Mouse (Mus musculus) T-helper 17 cell (primary cell): ENCODE data around the gene Nlrp9b.
"Not testable (repeated sequence)": the region's sequence is repeated elsewhere in the genome, so short reads cannot be mapped to it uniquely, and the experiment has no call there.

ENCODE experiments used
- in situ Hi-C, 2 experiments: fragments of 300-600 bp; cut with MboI, MseI; formaldehyde crosslinking; loops; 1 replicate in 1 of 2; 2 replicates in 1 of 2; pipeline ENCODE4 v1.15.1; 2025; ENCODE audit warnings: high pct_unique_total_duplicates in 2 of 2

The Nlrp9b gene

DNA sequence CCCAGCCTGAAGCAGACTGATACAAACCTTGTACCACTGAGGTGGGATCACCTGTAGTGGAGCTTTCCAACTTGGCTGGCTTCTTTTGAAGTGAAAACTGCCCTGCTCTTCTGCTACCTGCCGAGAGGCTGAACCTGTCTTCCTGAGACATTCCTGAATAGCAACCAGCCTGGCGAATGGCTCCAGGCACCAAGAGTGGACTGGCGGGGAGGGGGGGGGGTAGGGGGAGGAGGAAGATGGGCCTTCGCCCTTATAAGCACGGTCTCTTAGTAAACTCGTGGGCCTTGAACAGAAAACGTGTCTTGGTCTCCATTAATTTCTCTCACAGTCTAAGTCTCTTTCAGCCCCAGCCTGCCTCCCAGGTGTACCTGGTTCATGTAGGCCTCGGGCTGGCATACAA lies at the start of gene Nlrp9b:
TSS of gene Nlrp9b (plus strand) at position 301 of the 400 bp plus-strand sequence.
- in situ Hi-C loops = not testable (repeated sequence)

DNA sequence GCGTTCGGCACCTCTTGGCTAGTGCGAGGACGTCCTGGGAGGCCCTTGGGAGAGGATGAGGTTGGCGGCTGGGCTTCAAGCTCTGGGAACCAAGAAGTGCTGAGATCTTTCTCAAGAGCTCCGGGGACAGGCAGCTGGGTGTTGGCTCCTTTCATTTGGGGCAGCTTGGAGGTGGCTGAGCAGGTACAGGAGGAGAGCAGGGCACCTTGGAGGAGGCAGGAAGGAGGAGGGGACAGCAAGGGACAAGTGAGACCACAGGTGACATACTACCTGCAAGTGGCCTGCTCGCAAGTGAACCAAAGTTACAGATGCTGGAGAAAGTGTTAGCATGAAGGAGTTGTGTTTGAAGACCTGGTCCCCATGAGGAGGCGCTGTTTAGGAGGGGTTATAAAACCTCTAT lies 46.6 kb upstream of the Nlrp9b start:
- in situ Hi-C loops = no loop called here

DNA sequence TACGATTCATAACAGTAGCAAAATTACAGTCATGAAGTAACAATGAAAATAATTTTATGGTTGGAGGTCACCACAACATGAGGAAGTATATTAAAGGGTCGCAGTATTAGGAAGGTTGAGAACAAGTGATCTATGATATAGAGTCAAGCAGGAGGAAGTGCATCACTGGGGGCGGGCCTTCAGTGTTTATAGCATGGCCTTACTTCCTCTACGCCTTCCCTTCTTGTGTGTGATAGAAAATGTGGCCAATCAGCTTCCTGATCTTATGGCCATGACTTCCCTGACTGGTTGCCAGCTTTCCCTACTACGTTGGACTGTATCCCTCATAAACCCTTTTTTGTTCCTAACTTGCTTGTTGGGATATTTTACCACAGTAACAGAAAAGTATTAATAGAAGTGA lies 46.1 kb upstream of the Nlrp9b start:
- in situ Hi-C loops = no loop called here

DNA sequence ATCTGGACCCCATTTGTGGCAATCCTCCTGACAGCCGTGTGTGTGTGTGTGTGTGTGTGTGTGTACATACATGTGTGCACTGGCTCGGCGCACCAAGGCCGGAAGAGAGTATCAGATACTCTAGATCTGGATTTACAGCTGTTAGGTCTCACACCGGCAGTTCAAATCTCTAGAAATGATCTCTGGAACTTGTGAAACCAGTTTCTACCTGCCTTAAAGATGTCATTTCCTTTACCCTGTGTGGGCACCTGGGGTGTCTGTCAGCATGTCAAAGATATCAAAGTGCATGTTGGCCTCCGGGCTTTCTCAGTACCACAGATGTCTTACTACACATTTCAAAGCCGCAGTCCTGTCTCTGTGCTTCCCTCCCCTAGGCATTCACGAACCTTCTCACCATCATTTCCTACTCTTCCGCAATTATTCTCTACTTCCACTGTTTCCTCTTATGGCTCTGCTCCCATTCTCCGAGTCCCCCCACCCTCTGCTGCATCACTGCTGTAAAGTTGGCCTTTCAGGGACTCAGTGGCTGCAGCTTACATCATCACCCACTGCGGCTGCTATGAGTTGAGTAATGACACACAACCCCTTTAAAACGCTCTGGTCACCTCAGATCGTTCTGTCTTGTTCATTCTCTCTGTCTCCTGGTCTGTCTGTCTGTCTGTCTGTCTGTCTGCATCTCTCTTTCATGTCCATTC lies 45.3 kb upstream of the Nlrp9b start:
- in situ Hi-C loops = no loop called here

DNA sequence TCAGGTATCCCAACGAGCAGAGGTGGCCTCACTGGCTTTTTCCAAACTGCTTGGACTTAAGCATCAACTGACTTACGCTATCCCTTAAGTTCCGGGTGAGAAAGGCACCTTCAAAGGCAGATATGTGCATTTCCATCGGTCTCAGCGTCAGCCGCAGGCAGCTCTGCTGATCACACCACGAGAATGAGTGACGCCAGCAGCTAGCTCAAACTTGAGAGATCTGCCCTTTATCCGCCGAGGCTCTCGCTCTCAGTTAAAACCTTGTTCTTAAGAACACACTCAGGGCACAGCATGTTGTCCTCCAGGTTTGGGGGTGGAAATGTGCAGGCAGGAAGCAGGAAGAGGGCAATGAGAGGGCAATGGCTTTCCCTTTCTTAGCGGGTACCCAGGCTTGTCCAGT lies 42.3 kb upstream of the Nlrp9b start:
- in situ Hi-C loops = no loop called here

DNA sequence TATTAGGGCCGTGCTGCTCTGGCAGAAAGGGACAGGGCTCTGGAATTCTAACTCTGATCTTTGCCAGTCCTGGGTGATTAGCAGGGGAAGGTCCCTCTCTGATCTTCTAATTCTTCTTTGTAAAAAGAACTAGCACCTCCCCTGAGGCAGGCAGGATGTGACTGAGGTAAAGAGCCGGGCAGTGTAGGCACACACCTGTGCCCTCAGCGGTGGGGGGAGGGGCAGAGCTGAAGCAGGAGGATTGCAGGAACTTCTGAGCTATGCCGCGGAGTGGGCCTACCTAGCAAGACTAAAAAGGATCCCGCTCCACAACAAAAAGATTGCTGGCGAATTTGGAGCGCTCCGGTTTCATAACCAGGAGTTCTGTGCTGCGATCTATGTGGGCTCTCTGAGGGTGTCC lies 41.3 kb upstream of the Nlrp9b start:
- in situ Hi-C loops = no loop called here

DNA sequence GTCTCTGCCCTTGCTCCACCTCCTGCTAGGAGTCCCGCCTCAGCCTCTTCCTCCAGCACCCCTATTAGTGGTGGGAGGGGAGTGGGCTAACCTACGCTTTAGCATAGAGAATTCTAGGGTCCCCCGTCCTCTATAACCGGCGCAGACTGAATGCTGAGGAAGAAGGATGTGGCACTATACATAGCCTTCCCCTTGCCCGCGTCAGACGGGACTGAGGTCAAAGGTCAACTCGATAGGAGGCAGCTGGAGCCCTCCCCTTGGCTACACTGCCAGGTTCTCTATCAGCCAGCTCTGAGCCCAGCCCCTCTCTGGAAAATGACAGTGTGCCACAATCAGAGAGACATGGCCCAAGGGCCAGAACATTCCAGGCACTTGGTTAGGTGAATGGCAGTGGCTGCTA lies 40.7 kb upstream of the Nlrp9b start, which contains the start of gene Igsf23:
TSS of gene Igsf23 (minus strand) at position 168 of the 400 bp plus-strand sequence.
- in situ Hi-C loops = no loop called here

DNA sequence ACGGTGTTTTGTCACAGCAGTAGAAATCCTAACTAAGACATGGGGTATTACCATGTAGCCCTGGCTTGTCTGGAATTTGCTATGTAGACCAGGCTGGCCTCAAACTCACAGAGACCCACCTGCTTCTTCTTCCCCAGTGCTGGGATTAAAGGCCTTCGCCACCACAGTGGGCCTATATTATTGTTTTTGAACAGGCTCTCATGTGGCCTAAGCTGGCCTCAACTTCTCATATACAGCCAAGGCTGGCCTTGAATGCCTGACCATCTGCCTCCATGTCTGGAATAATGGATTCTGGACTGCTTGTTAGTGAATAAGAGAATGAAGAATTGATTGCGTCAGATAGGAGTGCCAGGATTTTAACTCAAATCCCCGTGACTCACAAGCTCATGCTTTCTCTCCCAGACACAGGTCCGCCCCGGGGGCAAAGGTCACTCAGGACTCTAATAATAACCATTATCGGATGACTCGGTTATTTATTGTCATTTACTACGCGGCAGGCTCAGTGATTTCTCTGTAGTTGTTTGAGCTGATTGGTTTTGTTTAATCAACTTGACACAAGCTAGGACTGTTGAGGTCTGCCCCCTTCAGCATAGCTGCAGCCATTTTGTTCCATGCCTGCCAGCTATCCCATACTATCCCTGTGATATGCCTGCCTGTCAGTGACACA lies 38.8 kb upstream of the Nlrp9b start:
- in situ Hi-C loops = no loop called here

DNA sequence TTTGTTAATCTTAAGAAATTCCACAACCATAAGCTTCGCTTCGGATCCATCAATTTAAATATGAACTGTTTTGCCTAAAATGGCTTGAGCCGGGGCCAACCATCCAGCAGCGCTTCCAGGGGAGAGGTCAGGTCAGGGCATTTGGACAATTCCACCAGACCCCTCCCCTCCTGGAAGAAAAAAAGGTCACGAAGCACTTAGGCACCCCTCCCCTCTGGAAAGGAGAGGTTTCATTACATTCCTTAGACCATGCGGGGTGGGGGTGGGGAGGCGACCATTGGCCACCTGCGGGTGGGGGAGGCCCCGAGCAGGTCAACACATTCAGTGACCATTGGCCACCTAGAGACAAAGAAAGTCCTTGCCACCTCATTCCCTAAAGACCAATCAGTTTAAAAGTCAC lies 38.2 kb upstream of the Nlrp9b start:
- in situ Hi-C loops = no loop called here

DNA sequence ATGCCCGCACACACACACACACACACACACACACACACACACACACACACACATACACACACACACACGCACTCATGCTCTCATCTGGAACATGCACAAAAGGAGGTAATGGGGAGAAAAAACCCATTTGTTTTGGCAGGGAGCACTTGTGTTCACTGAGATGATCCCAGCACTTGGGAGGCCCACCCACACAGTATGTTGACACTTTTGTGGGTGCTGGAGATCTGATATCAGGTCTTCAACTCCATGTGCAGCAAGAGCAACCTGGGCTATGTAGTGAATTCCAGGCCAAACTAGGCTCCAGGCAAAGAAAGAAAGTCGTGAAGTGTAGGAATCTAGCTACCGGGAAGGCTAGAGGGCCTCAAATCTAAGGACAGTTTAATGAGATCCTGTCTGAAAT lies 35.4 kb upstream of the Nlrp9b start:
- in situ Hi-C loops = loop anchor here (5.0 kb wide), 1 partner anchor 44 kb away; no protein-coding TSS in a partner anchor

DNA sequence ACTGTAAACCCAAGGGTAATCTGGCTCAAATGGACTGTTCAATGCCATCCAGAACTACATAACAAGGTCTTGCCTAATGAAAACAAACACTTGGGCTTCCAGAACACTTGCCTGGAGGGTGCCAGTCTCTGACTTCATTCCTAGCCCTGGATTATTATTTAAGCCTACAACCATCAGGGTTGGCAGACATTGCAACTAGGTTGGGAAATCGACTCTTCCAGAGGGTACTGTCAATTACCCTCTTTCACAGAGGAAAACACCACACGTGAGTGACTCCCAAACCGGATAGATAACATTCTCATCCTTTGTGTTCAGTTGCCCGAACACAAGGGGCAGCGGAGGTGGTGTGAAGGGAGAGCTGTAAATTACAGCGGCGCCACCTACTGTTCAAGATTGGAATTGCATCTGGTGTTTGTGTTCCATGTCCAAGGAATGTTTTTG lies 34.9 kb upstream of the Nlrp9b start:
- in situ Hi-C loops = loop anchor here (5.0 kb wide), 1 partner anchor 44 kb away; no protein-coding TSS in a partner anchor

DNA sequence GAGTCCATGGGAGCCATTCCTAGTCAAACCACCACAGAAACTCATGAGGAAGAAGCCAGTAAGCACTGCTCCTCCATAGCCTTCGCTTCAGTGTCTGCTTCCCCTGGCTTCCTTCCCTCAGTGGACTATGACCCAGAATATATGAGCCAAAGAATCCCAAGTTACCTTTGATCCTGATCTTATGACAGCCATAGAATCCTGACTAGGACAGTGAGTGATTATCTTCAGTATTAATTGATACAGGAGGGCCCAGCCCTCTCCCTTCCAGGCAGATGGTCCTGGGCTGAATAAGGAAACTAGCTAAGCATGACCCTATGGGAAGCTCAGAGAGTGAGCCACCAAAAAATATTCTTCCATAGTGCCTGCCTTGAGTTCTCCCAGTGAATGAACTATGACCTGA lies 28.8 kb upstream of the Nlrp9b start:
- in situ Hi-C loops = no loop called here

DNA sequence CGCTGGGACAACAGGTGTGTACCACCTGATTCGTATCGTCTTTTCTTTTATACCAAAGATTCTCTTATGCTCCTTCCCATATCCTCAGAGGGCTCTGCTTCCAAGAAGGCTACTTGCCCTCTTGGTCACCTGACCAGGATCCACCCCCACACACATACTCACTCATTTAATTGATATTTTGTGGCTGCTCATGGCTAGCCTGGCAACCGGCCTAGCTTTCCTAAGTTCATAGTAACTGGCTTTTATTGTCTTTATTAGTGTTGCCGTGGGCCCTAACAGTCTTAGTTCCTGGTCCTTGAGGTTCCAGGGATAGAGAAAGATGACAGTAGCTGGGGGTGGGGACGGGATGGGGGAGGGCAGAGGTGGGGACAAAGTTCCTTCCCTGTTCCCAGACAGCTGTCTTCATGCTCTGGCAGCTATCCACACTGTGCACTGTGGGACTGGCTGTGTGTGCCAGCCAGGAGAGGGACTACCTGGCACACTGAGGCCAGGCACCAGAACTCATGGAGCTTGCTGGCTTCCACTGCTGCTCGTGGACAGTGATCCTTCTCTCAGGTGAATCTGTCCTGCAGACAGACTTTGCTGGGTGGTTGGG lies 26.2 kb upstream of the Nlrp9b start, which contains the start of gene Ceacam20:
TSS of gene Ceacam20 (plus strand) at position 428 of the 595 bp plus-strand sequence.
- in situ Hi-C loops = no loop called here

DNA sequence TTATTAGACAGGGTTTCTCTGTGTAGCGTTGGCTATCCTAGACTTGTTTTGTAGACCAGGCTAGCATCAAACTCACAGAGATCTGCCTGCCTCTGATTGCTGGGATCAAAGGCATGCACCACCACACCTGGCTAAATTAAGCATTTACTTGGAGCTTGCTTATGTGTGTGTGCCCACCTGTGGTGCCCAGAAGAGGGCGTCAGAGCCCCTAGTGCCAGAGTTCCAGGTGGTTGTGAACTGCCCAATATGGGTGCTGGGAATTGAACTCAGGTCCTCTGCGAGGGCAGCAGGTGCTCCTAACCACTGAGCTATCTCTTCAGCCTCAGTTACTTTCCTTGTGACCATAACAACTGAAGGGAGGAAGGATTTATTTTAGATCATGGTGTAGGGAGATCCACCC lies 22.2 kb upstream of the Nlrp9b start:
- in situ Hi-C loops = no loop called here

DNA sequence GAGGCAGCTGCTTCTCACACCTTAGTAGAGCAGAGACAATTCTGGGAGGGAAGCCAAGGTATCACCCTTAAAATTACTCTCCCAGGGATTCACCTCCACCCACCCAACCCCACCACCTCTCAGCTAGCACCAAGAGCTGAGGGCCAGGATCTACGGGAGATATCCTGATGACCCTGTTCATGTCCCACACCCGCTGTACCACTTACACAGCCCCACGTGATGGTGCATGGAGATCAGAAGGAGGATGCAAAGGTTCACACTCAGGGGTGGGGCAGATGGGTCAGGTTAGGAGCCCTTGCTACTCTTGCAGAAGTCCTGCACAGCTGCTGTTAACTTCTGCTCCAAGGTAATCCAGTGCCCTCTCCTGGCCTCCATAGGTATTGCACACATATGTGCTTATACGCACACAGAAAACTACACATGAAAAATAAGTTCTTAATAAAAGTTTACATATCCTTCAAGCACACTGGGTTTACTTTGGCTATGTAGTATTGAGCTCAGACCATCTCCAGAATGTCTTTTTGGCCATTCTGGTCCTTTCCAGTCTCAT lies 21.6 kb upstream of the Nlrp9b start:
- in situ Hi-C loops = no loop called here

DNA sequence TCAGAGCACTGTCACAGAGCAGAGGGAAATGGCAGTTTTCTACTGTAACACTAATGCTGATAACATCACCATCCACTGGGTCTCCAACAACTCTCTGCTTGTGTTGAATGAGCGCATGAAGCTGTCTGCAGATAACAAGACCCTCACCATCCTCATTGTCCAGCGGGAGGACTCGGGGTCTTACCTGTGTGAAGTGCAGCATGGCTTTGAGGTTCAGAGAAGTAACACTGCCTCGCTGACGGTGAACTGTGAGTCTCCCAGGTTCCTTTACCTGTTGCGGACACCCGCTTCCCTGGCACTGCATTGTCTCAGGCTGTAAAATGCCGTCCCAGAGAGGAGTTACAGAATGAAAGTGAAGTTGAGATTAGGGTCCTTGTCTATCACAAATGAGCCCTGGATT lies 21.1 kb upstream of the Nlrp9b start:
- in situ Hi-C loops = no loop called here

DNA sequence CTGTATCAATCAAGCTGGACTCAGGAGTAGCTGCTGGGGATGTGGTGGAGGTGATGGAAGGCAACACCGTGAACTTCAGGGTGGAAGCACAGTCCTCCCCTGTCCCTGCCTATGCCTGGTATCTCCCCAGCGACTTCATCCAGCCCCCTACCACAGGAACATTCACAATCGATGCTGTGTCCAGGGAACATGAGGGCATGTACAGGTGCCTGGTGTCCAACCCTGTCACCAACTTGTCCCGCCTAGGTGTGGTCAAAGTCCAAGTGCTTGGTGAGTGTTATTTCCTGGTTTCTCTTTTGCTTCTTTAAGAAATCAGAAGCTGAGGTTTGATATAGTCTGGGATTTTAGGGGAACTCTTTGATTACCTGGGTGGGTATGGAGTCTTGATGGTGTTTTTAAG lies 19.7 kb upstream of the Nlrp9b start:
- in situ Hi-C loops = no loop called here

DNA sequence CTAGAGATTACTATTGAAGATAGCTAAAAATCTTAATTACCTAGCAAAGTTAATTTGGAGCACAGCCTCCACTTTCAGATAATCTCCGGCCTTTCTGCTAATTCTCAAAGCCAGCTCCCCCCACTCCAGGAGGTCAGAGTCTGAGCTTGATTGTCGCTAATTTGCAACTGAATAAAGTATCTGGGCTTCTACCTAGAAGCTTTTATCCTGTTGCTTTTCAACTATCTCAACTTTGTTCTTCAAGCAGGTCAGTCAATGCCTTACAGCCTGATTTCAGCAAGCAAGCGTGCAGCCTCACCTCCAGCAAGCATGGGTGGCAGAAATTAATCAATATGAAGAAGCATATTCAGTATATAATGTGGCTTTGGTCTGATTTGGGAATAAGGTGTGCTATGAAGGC lies 5.5 kb downstream of the Nlrp9b start:
- in situ Hi-C loops = not testable (repeated sequence)

DNA sequence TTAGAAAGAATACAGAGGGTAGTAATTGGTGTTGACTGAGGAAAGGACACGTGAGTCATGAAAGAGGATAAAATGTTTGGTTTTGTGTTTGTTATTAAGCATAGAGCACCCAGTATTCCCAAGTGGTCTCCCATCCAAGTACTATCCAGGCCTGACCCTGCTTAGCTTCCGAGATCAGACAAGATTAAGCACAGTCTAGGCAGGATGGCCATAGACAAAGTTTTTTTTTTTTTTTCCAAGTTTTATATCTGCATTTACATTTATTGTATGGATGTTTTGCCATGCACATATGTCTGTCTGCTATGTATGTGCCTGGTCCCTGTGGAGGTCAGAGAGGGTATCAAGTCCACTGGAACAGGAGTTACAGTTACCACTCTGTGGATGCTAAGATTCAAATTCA lies 18.7 kb downstream of the Nlrp9b start:
- in situ Hi-C loops = no loop called here

DNA sequence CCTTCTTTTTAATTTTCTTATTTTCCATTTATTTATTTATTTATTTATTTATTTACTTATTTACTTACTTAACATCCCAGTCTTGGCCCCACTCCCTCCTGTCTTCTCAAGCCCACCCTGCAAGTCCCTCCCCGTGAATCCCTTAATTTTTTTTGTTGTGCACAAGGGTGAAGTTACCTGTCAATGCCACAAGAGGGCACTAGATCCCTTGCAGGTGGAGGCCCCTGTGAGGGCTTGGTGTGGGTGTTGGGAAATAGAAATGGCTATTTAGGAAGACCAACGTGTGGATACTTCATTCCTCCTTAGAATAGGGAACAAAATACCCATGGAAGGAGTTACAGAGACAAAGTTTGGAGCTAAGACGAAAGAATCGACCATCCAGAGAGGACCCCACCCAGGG lies 72.8 kb downstream of the Nlrp9b start:
- in situ Hi-C loops = loop anchor here (10.0 to 25.0 kb wide), 4 partner anchors 111 to 1648 kb away; partner anchors contain the start of gene Vmn1r132 (in 1 of the 2)

DNA sequence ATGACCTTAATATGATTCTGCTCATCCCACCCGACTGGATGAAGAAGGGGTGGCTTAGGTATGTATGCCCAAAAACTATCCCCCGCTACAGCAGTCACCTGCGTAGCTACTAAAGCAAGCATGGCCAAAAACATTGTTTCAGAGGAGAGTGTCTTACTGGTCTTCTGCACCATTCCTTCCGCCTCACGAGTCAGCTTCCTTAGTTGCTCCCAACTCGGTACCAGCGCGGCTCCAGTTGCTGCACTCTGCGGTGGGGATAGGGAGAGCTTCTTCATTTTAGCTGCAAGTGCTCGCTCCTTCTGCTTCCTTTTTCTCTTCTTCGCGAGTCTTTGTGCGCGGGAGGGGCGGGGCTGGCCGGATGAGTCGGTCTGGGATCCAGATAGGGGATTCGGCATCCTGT lies 86.9 kb downstream of the Nlrp9b start:
- in situ Hi-C loops = not testable (repeated sequence)

DNA sequence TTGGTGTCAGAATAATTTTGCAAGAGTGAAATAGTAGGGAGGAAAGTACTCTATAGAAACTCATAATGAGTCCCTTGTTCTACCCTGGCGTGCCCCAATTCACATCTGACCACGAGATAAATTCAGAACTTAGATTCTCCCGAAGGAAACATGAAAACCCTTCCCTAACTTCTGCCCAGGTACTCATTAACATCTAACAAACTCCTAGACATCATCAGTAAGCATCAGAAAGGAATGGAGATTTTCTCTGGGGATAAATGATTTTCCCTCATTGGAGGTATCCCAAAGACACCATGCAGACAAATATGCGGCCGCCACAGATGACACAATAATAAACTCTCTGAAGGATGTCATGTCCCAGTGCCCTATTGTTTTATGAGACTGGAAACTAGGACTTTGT lies 108.1 kb downstream of the Nlrp9b start, which contains the start of gene Vmn1r91:
TSS of gene Vmn1r91 (plus strand) at position 301 of the 400 bp plus-strand sequence.
- in situ Hi-C loops = not testable (repeated sequence)
